Mouse (Mus musculus) granulocyte monocyte progenitor cell, adult 5-6 weeks (primary cell): ENCODE data around the gene Dhx57. TPM values are rescaled to one million over a fixed set of nuclear protein-coding genes. Genes with fewer than 3 reads are reported as not detected.
"Not testable (repeated sequence)": the region's sequence is repeated elsewhere in the genome, so short reads cannot be mapped to it uniquely, and the experiment has no call there.

Experiments used
- ATAC-seq: replicated peaks from 2 replicates; pipeline ENCODE4 v1.8.0; 2016; ENCODE audit warnings: mild to moderate bottlenecking, moderate TSS enrichment, inconsistent platforms; ENCODE audit not compliant: poor library complexity, severe bottlenecking
- total RNA-seq, 2 experiments: library from RNA; stranded (forward) in 1 of 2; stranded (reverse) in 1 of 2; fragments of 200-712, 200-1000 nt in 1 of 2; fragments of >200 nt in 1 of 2; fragmentation: Nextera tagmentation in 1 of 2; gene quantifications; 2 replicates each; pipeline ENCODE4 v1.2.3; 2014 to 2017

Dhx57 gene
- total RNA-seq, 2 experiments from 2014 or later, result 10.5 to 11.7 TPM

DNA sequence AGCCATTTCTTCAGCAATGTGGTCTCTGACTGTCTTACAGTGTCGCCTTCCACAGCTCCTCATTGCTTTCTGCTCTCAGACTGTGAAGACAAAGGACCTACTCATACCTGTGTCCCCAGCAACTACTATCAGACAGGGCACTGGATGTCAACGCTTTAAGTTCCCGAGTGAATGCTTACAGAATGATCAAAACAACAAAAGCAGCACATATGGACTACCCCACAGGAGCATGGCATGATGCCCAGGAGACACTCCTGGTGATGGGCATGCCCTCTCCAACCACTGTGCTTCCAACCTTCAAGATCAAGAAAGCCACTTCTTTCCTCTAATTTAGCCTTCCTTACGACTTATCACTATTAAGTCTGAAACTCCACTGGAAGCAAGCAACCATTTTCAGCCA, 23.2 kb downstream of the Dhx57 start:
- no peak for ATAC-seq

DNA sequence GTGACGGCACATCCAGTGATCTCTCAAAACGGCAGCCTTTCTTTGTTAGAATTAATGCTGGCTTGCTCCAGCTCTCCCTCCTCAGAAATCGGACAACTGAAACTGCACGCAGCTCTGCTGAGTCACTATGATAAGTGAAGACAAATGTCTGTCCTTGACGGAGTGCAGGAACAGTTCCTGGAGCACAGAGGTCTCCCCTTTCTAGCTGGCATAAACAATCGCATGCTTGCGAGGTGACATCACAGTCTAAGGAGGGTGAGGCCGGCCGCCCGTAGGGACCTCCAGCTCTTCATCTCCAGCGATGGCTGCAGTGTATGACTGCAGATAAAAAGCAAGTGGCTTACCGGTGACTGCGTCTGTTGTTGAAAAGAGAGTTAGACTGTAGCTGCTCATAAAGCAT, 35.1 kb downstream of the Dhx57 start:
- ATAC-seq, result no peak

- no peak for ATAC-seq
Observed at GRCm38 (mm10) chr17:80254421-80254820, 35.9 kb downstream of the Dhx57 start.

- peak; percentile 87 for ATAC-seq
Observed at GRCm38 (mm10) chr17:80252757-80253525, 37.3 kb downstream of the Dhx57 start.

DNA sequence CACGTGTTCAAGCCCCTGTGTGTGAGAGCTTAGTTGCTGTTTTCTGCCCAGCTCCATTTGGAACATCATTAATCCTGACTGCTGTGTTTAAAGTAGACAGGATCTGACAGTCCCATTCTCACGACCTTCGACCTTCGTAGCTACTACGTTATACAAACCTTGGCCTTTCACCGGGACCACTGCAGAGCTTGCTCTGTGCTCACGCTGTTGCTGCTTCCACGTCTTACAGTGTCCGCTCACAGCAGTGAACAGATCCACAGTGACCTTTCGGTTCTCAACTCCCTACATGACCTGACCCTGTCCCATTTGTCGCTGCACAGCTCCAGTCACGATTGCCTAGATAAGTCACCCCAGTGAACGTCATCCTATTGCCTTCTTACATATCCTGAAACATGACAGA, 47.2 kb downstream of the Dhx57 start:
- ATAC-seq, result no peak

DNA sequence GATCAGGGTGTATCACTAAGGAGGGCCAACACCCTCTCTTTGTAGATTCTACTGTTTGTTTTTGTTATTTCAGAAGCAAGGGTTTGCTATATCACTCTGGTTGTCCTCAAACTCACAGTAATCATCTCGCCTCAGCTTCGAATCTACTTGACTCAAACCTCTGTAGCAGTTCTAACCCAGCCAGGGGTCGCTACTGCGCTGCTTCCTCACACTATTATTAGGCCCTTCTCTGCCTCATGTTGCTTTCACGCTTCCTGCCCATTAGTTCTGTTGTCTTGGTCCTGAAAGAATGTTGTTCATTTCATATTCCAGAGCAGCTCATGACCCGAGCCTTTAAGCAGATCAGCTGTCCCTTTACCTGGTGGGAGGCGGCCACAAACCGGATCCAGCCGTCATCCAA, 48.7 kb downstream of the Dhx57 start:
- ATAC-seq, result no peak

DNA sequence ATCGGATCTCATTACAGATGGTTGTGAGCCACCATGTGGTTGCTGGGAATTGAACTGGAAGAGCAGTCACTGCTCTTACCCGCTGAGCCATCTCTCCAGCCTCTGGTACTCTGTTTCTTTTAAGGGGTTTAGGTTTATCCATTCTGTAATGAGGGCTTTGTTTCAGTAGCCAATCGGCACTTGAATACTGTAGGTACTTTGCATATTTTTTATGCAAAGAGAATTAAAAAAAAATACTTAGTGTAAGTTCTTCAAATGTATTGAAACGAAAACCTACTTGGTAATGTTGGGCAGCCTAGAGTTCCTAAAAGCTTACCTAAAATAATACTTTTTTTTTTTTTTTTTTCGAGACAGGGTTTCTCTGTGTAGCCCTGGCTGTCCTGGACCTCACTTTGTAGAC, 52.8 kb downstream of the Dhx57 start:
- ATAC-seq, result no peak

- ATAC-seq, result peak; percentile 97
Observed at GRCm38 (mm10) chr17:80236805-80237204, 53.5 kb downstream of the Dhx57 start.

DNA sequence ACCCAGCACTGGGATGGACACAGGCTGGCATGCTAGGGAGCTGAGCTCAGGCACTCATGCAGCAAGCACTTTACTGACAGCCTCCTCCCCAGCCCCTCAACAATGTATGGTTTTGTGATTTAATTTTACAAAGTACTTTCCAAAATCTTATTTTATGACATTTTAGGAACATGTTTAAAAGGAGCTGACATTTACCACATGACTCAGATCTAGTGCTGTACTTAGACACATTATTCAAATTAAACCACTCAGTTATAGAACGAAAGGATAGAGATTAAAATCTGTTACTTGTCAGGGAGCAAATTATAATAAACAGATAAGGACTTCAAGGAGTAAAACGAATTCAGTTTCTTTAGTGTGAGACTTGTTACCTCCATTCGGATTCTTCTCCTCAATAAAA, 54.8 kb downstream of the Dhx57 start:
- ATAC-seq, result no peak

- ATAC-seq, result no peak
Observed at GRCm38 (mm10) chr17:80234376-80234775, 55.9 kb downstream of the Dhx57 start.

DNA sequence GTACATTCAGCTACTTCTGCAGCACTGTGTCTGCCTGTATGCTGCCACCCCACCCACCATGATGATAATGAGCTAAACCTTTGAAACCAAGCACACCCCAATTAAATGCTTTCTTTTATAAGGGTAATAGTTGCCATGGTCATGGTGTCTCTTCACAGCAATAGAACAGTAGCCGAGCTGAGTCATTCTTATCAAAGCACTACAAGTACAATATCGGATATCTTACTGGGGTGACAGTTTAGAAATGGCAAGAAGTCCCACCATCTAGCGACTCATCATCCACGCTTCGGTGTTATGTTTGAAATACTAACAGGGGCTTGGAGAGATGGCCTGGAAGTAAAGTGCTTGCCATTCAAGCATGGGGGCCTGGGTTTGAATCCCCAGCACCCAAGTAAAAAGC, 56.4 kb downstream of the Dhx57 start:
- no peak for ATAC-seq

DNA sequence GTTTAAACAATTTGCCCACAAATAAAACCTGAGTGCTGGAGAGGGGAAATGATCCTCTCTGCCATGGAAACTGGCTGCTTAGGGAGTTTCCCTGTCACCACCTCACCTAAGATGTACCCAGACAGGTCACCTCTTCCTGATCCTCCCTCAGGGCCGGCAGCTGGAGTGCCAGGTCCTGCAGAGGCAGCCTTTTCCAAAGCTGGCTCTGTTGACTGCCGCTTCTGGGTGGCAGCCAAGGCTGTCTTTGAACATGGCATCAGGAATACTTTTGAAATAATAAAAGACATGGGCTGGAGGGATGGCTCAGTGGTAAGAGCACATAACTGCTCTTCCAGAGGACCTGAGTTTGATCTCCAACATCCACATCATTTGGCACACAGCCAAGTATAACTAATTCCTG, 60.9 kb downstream of the Dhx57 start:
- ATAC-seq, result no peak

DNA sequence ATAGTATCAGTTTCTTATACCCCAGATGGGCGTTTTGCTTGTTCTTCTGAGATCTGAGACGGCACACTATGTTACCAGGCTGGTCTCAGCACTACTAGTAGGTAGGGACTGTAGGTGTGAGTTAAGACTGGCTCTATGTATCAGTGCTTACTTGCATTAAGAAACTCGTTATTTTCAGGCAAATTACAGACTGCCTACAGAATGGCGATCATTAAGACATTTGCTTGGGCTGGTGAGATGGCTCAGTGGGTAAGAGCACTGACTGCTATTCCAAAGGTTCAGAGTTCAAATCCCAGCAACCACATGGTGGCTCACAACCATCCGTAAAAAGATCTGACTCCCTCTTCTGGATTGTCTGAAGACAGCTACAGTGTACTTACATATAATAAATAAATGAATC, 65.1 kb downstream of the Dhx57 start:
- ATAC-seq, result not testable (repeated sequence)

GRCm38 (mm10) chr17:80224326-80225116, 65.8 kb downstream of the Dhx57 start, which contains the start of gene Gemin6:
Gene Gemin6 (plus strand): TSS chr17:80224441.
- ATAC-seq, result peak; percentile 97

DNA sequence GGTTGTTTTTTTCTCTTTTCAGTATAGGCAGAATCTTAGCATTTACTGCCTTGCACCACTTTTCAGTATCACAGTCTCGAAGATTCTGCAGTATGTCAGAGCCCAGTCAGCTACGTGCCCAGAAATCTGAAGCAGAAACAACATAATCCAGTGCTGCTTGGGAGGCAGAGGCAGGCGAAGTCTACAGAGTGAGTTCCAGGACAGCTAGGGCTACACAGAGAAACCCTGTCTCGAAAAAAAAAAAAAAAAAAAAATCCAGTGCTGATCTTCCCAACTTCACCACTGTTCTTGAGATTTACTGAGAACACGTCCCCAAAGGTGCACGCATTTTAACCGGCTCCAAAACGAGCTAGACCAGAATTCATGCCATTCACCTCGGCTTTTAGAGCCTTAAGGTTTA, 66.4 kb downstream of the Dhx57 start:
- ATAC-seq, result peak; percentile 18; the same call in 1 of the 2 replicates

GRCm38 (mm10) chr17:80221890-80222628, 68.2 kb downstream of the Dhx57 start:
- peak; percentile 39; the same call in 1 of the 2 replicates for ATAC-seq

GRCm38 (mm10) chr17:80221202-80221601, 69.1 kb downstream of the Dhx57 start:
- ATAC-seq, result no peak

DNA sequence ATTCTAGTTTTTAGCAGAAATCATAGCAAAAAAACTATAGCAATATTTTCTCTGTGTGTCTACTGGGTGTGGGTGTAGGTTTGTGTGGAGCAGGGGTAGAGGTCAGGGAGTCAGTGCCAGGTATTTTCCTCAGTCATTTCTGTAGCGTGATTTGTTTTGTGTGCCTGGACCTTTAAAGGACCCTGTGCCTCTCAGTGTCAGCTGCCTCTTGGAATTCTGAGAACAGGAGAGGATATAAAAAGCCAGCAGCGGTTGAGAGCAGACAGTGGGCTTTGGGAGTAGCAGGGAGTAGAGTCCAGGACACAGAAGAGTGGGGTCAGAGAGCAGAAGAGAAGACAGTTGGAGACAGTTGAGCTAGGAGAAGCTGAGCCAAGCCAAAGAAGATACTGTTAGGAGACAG, 70.1 kb downstream of the Dhx57 start:
- ATAC-seq, result no peak

- ATAC-seq, result not testable (repeated sequence)
Observed at GRCm38 (mm10) chr17:80213998-80214397, 76.3 kb downstream of the Dhx57 start.

DNA sequence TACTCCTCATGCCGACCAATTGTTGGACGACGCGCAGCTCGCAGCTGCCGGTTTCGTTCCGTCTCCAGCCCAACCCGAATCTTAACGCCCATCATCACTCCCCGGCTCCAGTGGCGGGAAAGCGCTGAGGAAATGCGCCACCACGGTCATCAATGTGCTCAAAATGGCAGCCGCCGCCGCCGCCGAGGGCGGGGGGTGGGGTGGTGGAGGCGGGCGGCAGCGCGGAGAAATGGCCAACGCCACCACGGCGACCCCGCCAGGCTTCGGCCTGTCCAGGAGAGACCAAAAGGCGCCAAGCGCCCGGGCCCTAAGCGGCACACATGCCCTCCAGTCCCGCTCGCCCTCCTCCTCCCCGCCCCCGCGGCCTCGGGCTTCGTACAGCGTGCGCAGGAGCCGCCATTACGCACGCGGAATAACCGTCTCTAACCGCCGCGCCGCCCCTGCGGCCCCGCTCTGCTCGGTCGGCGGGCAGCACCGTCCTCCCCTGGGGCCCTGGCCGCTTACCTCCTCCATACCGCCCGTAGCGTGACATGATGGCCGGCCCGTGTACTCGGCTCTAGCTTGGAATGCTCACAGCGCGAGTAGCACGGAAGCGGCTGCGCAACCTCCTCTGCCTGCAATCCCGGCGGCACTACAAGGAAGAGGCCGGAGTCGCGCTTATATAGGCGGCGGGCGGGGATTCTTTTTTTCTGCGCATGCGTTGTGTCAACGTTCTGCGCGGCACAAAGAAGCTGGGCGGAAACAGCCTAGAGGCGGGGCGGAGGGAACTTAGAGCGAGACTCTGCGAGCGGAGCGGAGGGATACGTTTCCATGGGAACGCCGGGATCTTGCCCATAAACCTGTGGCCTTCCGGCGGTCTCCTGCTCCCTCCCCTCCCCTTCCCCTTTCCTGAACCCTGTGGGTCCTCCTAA, 83.3 kb downstream of the Dhx57 start, which contains the start of the genes Srsf7 and Ttc39d:
Gene Srsf7 (minus strand): TSS at position 637 of the 911 bp plus-strand sequence.
Gene Ttc39d (plus strand): TSS at position 790 of the 911 bp plus-strand sequence.
- ATAC-seq, result peak; percentile 81
